Mouse (Mus musculus) layer of hippocampus, postnatal 10 days (tissue): Measurements from ENCODE around the gene Ryr2. TPM values are rescaled to one million over a fixed set of nuclear protein-coding genes. Genes with fewer than 3 reads are reported as not detected.
"Not testable (repeated sequence)": the region's sequence is repeated elsewhere in the genome, so short reads cannot be mapped to it uniquely, and the experiment has no call there.

ENCODE experiments used
- DNase-seq, 2 experiments: peaks; one replicate each; pipeline ENCODE4 v3.0.0; 2021; ENCODE audit warnings: low spot score in 2 of 2
- long read RNA-seq: library from polyadenylated mRNA; stranded (forward); transcript quantifications from one replicate; pipeline ENCODE4 v2.0.0, GENCODE M21; 2023
- total RNA-seq, 2 experiments: library from RNA; stranded (reverse); gene quantifications; 2 replicates each; pipeline ENCODE4 v1.2.3; 2021

Ryr2 gene
- total RNA-seq = 100 to 1,000 TPM; 112 to 140 TPM
- long read RNA-seq, partial matches to known transcripts = 0 of 9 reads
- long read RNA-seq, other reads (novel, unspliced or antisense) = 9 of 9 reads

DNA sequence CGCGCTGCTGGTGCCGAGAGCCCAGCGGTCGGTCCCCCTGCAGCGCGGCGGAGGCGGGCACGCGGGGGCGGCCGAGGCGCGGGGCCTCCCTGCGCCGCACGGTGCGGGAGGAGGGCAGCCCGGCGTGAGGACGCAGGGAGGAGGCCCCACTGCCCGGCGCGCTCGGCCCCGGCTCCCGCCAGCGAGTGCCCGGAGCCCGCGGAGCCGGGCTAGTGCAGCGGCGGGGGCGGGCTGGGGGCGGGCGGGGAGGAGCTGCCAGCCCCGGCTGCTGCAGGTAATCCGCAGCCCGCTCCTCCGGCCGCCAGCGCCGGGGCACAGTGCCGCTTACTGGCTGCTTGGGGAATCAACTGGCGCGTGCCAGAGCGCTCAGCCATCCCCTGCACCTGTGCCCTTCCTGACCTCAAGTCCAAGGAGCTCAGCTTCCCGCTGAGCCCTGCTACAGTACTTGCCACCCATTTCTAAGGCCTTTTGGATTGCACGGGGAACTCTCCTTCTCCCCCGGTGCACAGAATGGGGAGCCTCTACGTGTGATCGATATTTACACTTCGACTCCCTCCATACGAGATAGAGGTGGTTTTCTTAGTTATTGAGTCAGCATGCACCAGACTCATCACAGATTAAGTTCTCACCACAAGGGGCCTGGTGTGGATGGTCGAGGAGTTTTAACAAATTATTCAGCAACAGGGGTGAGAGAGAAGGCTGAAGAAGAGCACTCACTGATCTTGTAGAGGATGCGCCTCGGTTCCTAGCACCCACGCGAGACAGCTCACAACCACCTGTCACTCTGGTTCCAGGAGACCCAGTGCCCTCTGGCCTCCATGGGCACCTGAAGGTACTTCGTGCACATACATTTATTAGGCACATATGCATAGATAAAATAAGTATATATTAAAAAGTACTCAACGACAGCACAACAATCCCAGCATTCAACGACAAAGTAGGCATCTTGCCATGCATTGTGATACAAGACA, at the start of gene Ryr2:
Gene Ryr2 (minus strand): TSS at position 284 of the 971 bp plus-strand sequence.
- peak; percentile 73 to 84 for DNase-seq

DNA sequence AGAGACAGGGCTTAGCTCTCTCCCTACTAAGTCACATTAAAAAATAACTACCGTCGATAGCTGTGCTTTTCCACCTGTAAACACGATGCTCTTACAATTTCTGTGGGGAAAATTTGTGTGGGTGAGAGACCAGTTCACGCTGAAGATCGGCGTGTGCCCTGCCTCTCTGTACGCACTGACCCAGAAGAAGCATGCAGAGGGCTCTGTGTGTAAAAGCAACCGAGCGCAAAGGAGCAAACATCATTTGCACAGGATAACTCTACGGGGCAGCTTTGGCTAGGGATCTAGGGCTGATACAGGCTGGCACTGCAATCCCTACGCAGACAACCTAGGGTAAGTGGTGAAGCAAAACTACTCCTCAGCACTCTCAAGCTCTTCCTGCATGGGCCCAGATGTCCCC, 47.2 kb upstream of the Ryr2 start:
- no peak for DNase-seq

DNA sequence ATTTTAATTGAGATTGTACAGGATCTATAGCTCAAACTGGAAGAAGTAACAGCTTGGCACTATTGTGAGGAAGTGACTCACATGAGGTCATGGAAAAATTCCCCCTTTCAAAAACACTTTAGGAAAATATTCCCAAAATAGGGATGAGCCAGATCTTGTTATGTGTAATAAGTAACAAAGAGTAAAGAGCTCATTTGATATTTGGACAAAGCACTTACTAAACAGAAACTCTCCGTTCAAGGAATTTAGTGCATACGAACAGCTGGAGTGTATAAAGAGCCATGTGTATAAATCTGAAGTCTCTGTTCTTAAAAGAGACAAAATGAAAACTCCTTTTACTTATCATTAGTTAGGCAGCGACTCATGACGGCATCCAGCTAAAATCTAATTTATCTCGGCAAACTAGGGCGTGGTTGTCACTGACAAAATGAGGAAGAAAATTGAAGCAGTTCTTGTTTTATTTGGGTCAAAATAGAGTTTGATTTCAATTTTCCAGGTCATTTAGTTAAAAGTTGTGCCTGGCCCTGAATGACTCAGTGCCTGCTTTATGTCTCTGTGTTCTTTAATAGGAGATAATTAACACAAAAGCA, 40.3 kb upstream of the Ryr2 start:
- no peak for DNase-seq

DNA sequence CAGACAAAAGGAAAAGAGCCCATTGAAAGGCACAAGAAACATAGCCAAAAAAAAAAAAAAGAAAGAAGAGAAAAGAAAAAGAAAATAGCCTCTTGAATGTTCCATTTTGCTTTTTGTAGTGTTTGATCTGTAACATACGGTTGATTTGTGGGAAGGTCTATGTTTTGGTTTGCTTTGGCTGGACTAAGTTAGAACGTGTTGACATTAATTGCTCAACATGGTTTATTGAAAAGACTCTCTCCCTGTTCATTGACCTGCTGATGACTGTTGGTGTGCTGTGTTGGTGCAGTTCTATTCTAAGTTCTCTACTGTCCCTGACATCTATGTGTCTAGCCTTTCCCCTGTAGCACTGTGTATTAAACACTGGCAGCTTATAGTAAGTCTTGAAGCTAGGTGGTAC, 39.7 kb upstream of the Ryr2 start:
- no peak for DNase-seq

DNA sequence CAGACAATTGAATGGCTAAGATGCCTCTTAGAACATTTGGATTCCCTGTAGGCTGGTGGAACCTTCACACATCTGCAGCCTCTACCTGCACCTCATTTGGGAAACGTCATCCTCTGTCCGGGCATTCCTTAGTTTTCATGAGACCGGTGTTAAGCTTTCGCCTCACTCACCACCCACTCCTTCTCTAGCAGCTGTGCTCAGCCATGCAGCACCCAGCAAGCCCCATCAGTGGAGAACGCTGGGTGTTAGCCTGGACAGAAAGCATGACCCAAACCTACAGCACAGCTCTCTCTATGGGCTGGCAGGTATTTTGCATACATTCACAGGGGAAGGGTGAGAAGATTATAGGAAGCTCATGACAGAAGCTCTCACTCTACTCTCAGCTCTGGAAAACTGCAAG, 36.6 kb upstream of the Ryr2 start:
- DNase-seq = no peak

DNA sequence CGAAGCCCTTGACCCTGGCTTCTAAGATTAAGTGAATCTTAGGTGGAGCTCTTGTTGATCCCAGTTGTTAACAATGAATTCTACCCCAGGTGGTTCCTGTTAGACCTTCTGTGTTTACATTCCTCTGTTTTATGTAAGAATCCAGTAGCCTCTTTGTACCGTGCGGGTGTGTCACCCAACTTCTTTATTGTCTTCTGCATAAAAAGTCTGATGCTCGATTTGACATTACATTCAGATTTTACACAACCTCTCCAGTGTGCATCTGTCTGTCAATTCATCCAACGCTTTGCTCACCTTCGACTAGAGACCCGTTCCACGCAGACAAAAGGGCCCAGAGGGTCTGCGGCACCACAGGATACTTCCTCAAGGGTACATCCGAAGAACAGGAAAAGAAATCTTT, 29.7 kb upstream of the Ryr2 start:
- DNase-seq = not testable (repeated sequence)

DNA sequence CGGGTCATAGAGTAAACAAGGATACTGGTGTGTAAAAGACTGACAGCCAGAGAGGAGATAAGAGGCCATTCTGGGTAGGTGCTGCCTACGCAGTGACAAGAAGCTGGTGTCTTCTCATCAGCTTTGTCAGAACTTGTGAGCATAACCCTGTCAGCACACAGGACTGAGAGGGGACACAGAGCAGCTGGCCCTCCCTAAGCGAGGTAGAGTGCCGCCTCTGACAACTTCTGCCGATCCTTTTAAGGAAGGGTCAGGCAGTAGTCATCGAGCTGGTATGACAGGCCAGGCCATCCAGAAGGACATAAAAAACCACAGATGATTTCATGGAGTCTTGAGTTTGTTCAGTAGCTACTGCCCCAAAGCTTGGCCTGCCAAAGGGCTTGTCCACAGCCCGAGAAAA, 26.8 kb upstream of the Ryr2 start:
- DNase-seq = no peak

DNA sequence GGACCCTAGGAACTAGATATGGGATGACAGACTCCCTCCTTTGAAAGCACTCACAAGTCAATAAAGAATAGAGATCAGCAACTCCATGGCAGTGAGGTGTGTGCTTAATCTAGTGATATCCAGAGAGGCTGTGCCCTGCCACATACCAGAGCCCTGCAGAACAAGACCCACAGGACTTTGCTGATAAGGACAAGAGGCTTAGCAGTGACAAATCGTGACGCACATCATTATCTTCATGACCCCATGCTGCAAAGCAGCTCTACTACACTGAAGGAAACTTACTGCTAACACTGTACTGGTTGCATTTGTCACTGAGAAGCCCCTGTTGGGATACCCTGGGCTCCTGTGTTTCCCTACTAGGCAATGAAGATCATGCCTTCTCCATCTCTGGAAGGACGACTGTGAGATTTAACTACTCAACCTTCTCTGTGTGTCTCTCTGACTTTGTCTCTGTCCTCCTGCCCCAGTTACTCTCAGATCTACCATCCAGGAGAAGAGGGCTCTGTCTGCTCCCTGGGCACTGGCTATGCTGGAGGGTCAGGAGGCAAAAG, 25.5 kb upstream of the Ryr2 start:
- DNase-seq = no peak

DNA sequence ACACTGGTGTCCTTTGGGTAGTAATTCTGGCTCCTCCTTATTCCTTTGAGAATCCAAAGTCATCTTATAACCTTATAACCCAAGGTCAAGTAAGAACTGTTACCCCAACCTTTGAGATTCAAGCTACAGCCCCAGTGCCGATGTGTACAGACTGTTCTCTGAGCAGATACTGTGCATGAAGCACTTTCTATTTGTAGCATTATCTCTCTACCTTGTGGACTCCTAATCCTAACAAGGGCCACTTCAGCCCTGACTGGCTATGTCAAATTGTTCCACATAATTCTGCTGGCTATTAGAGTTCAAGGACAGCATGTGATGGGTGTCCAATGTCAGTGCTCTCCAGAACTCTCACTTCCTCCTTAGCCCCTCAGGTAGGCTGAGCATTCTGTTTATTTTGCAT, 22.4 kb upstream of the Ryr2 start:
- no peak for DNase-seq

DNA sequence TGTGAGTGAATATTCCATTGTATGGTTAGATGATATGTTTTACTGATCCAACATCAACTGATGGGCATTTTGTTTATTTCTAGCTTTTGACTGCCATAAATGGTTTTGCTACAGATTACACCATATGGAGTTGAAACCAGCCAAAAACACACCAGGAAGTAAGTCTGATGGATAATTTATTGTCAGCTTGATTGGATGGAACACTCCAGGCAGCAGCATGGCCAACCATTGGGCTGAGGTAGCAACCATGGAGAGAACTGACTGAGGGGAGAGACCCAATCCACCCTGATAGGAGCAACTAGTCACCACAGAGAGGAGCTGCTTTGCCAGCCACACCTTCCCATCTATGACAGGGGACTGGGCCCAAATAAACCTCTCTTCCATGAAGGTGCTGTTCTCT, 19.4 kb upstream of the Ryr2 start:
- no peak for DNase-seq

DNA sequence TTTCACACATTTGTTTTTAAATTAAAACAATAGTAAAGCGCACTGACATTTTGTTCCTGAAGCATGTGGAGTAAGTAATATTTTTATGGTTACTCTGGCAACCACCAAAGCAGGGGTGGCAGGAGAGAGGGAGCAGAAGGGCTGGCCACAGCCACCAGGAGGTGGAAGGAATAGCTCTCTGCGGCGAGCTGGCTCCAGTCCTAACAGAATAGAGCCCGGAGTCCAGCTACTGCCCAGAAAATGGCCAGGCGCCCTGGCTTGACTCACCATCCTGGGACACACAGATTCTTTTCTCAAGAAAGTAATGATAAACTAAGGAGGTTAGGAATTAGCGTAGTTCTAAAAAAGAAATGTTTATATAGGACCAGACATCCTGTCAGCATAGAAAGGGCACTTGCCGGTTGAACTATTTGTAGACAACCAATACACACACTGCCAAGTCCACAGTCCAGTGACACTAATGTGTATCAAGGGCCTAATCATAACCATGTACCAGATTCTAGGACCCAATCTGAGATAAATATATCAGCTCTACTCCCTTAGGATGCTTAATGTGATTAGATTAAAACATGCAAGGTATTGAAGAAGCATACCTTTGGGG, 18.3 kb upstream of the Ryr2 start:
- peak; percentile 25 to 61 for DNase-seq

DNA sequence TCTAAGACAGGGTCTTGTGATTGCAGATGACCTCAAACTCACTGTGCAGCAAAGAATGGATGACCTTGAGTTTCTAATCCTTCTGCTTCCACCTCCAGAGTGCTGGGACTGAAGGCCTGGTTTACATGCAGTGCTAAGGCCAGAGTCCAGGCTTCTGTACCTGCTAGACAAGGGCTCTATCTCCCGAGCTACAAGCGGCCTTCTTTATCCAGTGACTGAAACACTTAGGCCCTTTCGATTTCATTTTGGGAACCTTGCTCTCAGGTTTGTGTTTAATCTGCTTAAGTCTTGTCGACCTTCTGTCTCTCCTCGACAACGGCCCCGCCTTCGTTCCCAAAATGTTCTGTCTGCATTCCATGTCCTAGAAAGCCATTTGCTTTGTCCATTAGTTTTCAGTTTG, 8.8 kb upstream of the Ryr2 start:
- no peak for DNase-seq

DNA sequence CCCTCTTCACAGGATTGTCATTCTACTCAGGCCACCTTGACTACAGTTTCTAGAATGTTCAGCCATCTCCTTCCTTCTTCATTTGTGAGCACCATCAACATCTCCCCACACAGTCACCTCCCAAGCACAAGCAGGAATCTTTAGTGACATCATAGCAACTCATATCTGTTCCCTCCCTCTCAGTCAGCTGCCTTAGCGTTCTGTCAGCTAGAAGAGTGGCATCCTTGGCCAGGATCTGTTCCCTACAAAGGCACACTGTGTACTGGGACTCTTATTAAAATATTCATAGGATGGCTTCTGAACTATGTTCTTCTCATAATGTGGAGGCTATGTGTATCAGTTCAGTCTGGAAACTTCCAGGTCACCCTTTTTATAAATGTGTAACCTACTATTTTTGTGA, 8.1 kb upstream of the Ryr2 start:
- DNase-seq = no peak

DNA sequence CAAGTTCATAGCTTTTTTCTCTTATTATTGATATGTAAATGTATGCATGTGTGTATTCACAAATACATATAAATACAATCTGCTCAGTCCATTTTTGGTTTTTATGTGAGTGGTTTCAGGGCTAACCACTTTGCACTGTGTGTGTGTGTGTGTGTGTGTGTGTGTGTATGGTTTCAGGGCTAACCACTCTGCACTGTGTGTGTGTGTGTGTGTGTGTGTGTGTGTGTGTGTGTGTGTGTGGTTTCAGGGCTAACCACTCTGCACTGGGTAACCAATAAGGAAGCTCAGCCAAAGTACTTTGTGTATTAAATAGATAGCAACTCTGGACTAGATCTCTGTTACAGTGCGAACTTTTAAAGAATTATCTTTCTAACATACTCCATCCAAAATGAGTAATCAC, 2.2 kb upstream of the Ryr2 start:
- DNase-seq = no peak

DNA sequence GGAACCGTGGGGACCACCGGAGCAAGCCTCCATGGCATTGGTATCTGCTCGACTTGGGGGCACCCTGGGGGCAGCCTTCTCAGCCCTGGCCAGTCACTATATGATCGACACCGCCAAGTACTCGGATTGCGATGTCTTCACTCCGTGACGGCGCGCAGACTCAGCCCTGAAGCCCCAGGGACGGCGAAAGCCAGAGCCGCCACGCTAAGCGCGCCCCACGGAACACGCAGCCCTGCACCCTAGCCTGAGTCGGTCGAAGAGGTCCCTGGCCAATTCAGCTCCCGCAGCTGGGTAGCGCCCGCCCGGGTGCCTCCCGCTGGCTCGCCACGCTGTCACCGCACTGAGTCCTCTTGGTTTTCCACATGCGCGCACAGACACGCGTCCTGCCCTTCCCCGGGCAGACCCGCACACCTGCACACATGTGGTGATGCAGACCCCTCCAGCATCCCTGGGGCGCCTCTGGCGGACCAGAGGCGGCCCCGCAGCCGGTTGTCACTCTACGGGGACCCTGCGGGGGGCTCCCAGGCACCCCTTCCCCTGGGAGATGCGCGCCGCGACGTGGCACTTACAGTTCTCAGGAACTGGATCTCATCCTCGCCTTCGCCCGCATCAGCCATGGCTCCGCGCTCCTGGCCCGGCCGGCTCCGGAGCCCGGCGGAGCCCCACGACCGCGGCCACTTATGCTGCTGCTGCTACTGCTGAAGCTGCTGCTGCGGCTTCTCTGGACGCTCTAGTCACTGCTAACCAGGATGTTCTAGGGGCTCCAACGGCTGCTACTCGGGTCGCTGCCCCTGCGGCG, 716 bp downstream of the Ryr2 start:
- DNase-seq = peak; percentile 58 to 69

DNA sequence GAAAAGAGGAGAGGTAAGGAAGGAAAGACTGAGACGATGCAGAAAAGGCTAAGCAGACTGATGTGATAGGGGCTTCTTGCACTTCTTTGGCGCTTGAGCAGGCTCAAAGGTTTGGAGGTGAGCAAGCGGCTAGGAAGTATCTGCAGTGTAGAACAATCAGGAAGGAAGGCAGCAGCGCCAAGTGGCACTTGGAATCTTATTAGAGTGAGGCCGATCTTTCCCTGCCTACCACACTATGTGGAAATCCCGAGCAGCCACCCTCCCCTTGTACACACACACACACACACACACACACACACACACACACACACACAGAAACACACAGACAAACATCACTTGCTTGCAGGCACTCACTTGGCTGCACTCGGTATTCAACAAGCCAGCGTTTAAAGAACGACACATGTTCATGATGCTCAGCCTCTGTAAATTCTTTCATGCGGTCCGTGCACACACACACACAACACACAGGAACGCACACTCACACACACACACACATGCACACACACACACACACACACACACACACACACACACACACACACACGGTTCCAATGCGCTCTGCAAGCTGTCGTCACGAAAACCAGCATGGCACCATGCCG, 1.4 kb downstream of the Ryr2 start:
- peak; percentile 28 to 31 for DNase-seq

DNA sequence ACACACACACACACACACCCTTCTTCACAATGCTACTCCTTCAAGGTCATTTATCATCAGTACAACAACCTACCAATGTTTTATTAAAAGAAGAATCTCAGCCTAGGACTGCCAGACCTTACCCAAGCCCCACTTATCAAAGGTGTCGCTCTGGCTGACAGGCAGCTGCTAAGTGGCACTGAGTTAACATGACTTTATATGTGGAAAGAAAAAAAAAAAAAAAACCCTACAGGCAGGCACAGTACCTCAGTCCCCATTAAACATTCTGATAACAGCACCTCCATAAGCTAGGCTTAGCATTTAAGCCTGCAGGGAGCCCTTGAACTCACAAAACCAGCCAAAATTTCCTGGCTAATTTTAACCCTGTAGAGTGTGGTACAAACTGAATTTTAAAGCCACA, 2.4 kb downstream of the Ryr2 start:
- DNase-seq = no peak

DNA sequence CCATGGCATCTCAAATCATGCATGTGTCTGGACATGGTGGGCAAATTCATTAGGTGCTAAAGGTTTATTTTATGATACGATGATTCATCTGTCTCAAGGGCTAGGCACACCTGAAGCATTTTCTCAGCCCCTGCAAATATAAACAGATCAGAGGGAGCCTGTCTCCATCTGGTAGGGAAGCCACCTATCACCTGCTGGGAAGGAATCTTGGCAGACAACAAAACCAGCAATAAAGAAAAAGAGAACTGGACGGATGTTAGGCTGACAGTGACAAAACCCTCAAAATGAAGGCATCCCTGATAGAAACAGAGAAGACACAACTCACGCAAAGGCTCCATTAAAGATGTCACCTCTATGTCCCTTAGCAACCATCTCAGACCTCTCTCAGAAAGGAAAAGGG, 3.7 kb downstream of the Ryr2 start:
- no peak for DNase-seq

DNA sequence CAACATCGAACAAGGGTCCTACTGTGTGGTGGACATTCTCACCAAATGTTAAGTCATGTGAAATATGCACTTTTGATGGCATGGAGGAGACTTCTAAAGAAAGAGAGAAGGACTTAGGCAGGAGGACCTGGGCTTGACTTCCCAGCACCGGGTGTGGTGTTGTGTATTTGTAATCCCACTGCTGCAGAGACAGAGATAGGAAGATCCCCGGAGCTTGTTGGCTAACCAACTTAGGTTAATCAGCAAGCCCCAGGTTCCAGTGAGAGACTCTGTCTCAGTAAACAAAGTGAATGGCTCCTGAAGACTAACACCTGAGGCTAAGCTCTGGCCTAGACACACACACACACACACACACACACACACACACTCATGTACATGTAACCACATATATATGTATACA, 7.3 kb downstream of the Ryr2 start:
- DNase-seq = no peak

DNA sequence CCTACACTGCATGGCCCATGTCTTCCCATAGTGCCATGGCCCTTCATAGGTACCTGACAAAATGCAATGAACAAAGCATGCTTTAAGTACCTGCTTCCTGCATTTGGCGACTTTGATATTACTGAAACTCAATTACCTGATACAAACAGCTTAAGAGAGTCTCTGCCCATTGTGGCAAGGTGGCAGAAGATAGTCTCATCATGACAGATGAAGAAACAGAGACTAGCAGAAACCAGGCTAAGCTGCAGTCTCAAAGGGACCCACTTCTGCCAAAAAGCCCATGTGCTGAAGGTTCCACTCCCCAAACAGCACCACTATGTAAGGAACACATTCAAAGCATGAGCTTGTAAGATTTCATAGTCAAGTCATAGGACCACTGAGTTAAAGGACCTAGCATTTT, 7.8 kb downstream of the Ryr2 start:
- DNase-seq = no peak
